Mouse (Mus musculus) lung, postnatal 36 days (tissue): ENCODE results near the gene Tstd2.

Experiments
- DNase-seq: peaks from one replicate; pipeline ENCODE4 v3.0.0; 2022; ENCODE audit warnings: mixed read lengths

Tstd2 gene

GRCm38 (mm10) chr4:46117536-46117935 lies 21.0 kb downstream of the Tstd2 start:
- no peak for DNase-seq

GRCm38 (mm10) chr4:46116544-46117175 lies 21.8 kb downstream of the Tstd2 start:
- no peak for DNase-seq

GRCm38 (mm10) chr4:46115308-46115707 lies 23.2 kb downstream of the Tstd2 start:
- no peak for DNase-seq

- no peak for DNase-seq
Measured at GRCm38 (mm10) chr4:46111361-46111760, 27.1 kb downstream of the Tstd2 start.

GRCm38 (mm10) chr4:46110084-46110483 lies 28.4 kb downstream of the Tstd2 start:
- DNase-seq = no peak

GRCm38 (mm10) chr4:46102078-46102769 lies 36.3 kb downstream of the Tstd2 start:
- no peak for DNase-seq

- no peak for DNase-seq
Measured at GRCm38 (mm10) chr4:46101211-46101711, 37.2 kb downstream of the Tstd2 start.

GRCm38 (mm10) chr4:46100539-46100938 lies 38.0 kb downstream of the Tstd2 start:
- no peak for DNase-seq

GRCm38 (mm10) chr4:46099132-46099531 lies 39.4 kb downstream of the Tstd2 start:
- no peak for DNase-seq

- DNase-seq = no peak
Measured at GRCm38 (mm10) chr4:46097591-46097990, 40.9 kb downstream of the Tstd2 start.

GRCm38 (mm10) chr4:46096546-46096945 lies 41.9 kb downstream of the Tstd2 start:
- DNase-seq = no peak

GRCm38 (mm10) chr4:46095826-46096159 lies 42.7 kb downstream of the Tstd2 start:
- no peak for DNase-seq

- DNase-seq = no peak
Measured at GRCm38 (mm10) chr4:46094916-46095825, 43.3 kb downstream of the Tstd2 start.

- DNase-seq = no peak
Measured at GRCm38 (mm10) chr4:46092429-46093076, 45.9 kb downstream of the Tstd2 start.

GRCm38 (mm10) chr4:46089524-46090125 lies 48.9 kb downstream of the Tstd2 start:
- DNase-seq = no peak

GRCm38 (mm10) chr4:46087852-46088251 lies 50.6 kb downstream of the Tstd2 start:
- peak; percentile 60 for DNase-seq

- no peak for DNase-seq
Measured at GRCm38 (mm10) chr4:46087427-46087771, 51.1 kb downstream of the Tstd2 start.

GRCm38 (mm10) chr4:46086718-46087426 lies 51.6 kb downstream of the Tstd2 start:
- peak; percentile 31 for DNase-seq

GRCm38 (mm10) chr4:46085223-46085811 lies 53.2 kb downstream of the Tstd2 start:
- no peak for DNase-seq

GRCm38 (mm10) chr4:46084416-46085172 lies 53.9 kb downstream of the Tstd2 start:
- DNase-seq = no peak

- no peak for DNase-seq
Measured at GRCm38 (mm10) chr4:46082555-46082954, 55.9 kb downstream of the Tstd2 start.
